Mouse (Mus musculus): ENCODE results near the gene Inpp4a.

- TF ChIP-seq POLR2AphosphoS5 (IDR thresholded peaks at IDR 0.05; ENCODE audit: insufficient replicate concordance, low read depth, low read length) = no peak
- no peak for TF ChIP-seq GATA1 (IDR thresholded peaks at IDR 0.05; ENCODE audit: borderline replicate concordance, low read length)
- no peak for TF ChIP-seq CTCF (IDR thresholded peaks at IDR 0.05; ENCODE audit: low read depth, low read length)
These were observed 105.5 kb downstream of the Inpp4a start for GRCm38 (mm10) chr1:37405137-37405536.
